ENCODE assay signal across 18 mouse cellular contexts in the genomic region with DNA sequence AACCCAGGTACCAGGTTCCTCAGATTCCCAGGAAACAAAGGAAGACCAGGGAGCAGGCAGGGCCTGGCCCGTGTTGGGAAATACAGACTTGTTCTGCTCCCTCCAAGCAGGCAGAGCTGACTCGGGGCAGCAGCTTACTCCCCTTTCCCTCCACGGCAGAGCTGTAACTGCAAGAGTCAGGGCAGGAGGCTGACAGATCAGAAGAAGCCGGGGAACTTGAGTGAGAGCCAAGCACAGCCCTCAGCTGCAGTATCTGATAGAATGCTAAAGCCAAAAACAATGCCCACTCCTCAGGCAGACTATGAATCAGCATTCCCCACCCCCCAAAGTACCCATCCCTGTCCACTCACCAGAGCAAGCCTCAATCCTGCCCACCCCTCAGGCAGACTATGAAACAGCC. TPM values are rescaled to one million over a fixed set of nuclear protein-coding genes. Genes with fewer than 3 reads are reported as not detected.
"Had no signal": no experiment of that assay in that cellular context is flagged by ENCODE, and none has a peak within 500 bp of the region (broad histone marks: within the 10 kb centered on the region; RNA-seq: fewer than 3 reads in every experiment).

No protein-coding gene starts in this region.

- H3K4me3 ChIP-seq: liver, embryonic 15.5 days; megakaryocyte, embryonic 14.5 days; stomach, embryonic 15.5 days had no signal

- H3K9ac ChIP-seq: liver, embryonic 15.5 days; stomach, embryonic 15.5 days had no signal

- H3K36me3 ChIP-seq: liver, embryonic 15.5 days; stomach, embryonic 15.5 days had no signal

- DNase-seq: kidney, adult 11 months; kidney, adult 9 months; kidney, postnatal 36 days; lung, adult 2 months; lung, postnatal 10 days; right cerebral cortex, postnatal 14 days; thymus, adult 2 months; thymus, postnatal 25 days had no signal

- H3K9me3 ChIP-seq: liver, embryonic 15.5 days; megakaryocyte, embryonic 14.5 days; stomach, embryonic 15.5 days had no signal

- H3K4me1 ChIP-seq: liver, embryonic 15.5 days; megakaryocyte, embryonic 14.5 days; stomach, embryonic 15.5 days had no signal

- H3K27ac ChIP-seq: kidney, postnatal 0 days; liver, embryonic 15.5 days; macrophage; stomach, embryonic 15.5 days had no signal

- H3K4me2 ChIP-seq: liver, embryonic 11.5 days; liver, embryonic 15.5 days; stomach, embryonic 15.5 days had no signal

RNA-seq across cellular contexts. Expression of gene Gm826, which starts 24.9 kb away (rescaled TPM):
- total RNA-seq: layer of hippocampus, adult 18-20 months; left cerebral cortex, postnatal 36 days; monocyte, adult 5-6 weeks had no signal
- polyA plus RNA-seq: neural tube, embryonic 14.5 days had no signal
